Mouse (Mus musculus): ENCODE results near the gene Tldc2. TPM values are rescaled to one million over a fixed set of nuclear protein-coding genes. Genes with fewer than 3 reads are reported as not detected.

The Tldc2 gene
- polyA plus RNA-seq, 1 experiment from 2014 or later = not detected

DNA sequence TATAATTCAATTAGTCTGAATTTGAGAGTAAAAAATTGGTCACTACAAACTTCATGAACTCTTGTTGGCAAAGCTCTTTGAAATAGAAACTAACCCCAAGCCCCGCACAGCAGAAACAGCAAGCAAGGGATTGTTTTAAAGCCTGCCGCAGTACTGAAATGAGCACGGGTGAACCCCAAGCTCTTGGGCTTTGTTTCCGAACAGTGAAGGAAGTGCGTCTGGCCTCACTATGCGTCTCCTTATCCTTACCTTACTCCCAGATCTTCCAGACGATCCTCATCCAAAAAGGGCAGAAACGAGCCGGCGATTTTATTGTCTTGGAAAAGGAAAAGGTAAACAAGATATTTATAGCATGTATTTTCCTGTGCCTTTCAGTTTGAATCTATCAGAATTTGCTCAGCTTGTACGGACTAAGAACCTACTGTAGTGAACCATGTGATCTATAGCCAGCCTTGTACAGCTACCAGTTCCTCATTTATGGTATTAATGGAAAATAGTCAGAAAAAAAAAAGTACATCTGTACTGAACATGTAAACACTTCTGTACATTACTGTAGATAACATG is 42.8 kb downstream of the Tldc2 start:
- Histone ChIP-seq H3K27me3 (ENCODE audit: control insufficient read depth, insufficient read depth, low read length) (no peaks in the 10 kb centered on the region), H3K4me2 (ENCODE audit: low read depth, low read length, severe bottlenecking) (no peak overlapping the region), H3K36me3 (ENCODE audit: control insufficient read depth, insufficient read depth, low read length) (no peaks in the 10 kb centered on the region), H3K4me1 (replicated peaks; ENCODE audit: control insufficient read depth, insufficient read depth, low read length) (no peaks in the 10 kb centered on the region), H3K4me3 (ENCODE audit: low read depth, low read length) (no peak overlapping the region), H3K9ac (ENCODE audit: low read length) (no peak overlapping the region), H3K27ac (ENCODE audit: low read depth, low read length) (no peak overlapping the region), H3K9me3 (ENCODE audit: control insufficient read depth, low read length) (no peaks in the 10 kb centered on the region)
- no peak for DNase-seq (ENCODE audit: low spot score)
- ATAC-seq (replicated peaks; ENCODE audit: low FRiP score) = no peak
- WGBS = 85% methylated on average over 11 of the region's 11 CpGs

DNA sequence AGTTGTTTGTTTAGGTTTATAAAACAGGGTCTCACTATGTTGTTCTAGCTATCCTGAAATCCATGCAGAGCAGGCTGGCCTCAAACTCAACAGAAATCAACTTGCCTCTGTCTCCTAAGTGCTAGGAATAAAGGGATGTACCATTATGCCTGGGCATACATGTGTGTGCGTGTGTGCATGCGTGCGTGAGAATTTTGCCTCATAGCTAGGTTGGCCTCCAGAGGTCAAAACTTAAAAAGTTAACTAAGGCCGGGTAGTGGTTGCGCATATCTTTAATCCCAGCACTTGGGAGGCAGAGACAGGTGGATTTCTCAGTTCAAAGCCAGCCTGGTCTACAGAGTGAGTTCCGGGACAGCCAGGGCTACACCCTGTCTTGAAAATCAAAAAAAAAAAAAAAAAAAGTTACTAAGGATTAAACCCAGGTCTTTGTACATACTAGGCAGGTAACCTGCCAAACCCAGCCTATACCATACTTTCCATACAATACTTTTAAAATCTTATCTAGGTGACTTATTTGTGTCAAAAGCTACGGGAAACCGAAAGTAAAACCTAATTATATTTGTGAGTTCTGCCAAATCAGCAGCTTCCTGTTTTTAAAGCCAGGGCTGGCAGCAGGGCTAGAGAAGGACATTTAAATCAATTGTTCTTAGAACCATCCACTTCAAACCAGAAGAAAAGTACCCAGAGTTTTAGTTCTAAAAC is 44.1 kb downstream of the Tldc2 start:
- H3K27me3 ChIP-seq (ENCODE audit: control insufficient read depth, insufficient read depth, low read length) = no peaks in the 10 kb centered on the region
- no peak overlapping the region for H3K9ac ChIP-seq (ENCODE audit: low read length)
- no peak overlapping the region for H3K27ac ChIP-seq (ENCODE audit: low read depth, low read length)
- H3K4me3 ChIP-seq (ENCODE audit: low read depth, low read length) = no peak overlapping the region
- no peaks in the 10 kb centered on the region for H3K9me3 ChIP-seq (ENCODE audit: control insufficient read depth, low read length)
- DNase-seq (ENCODE audit: low spot score) (no peak), ATAC-seq (replicated peaks; ENCODE audit: low FRiP score) (no peak)
- H3K4me2 ChIP-seq (ENCODE audit: low read depth, low read length, severe bottlenecking) = no peak overlapping the region
- H3K36me3 ChIP-seq (ENCODE audit: control insufficient read depth, insufficient read depth, low read length) = no peaks in the 10 kb centered on the region
- H3K4me1 ChIP-seq (replicated peaks; ENCODE audit: control insufficient read depth, insufficient read depth, low read length) = peaks cover 2% of the 10 kb centered on the region; the same call in 1 of the 2 replicates
- WGBS = 92% methylated on average over 8 of the region's 8 CpGs

DNA sequence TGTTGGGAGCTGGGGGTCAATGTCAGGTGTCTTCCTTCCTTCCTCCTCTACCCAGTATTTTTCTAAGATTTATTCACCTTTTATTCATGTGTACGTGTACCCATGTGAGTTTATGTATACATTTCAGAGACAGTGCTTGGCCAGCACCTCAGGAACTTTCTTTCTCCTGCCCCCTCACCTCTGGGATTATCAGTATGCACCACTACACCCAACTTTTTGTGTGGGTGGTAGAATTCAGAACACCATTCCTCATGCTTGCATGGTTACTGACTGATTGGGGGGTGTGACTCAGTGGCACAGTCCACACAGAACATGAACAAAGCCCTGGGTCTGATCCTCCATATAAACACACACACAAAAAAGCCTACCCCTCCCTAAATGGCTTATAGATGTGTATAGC is 45.2 kb downstream of the Tldc2 start:
- ATAC-seq (replicated peaks; ENCODE audit: low FRiP score) (no peak), DNase-seq (ENCODE audit: low spot score) (no peak)
- H3K9me3 ChIP-seq (ENCODE audit: control insufficient read depth, low read length) = no peaks in the 10 kb centered on the region
- no peaks in the 10 kb centered on the region for H3K27me3 ChIP-seq (ENCODE audit: control insufficient read depth, insufficient read depth, low read length)
- H3K27ac ChIP-seq (ENCODE audit: low read depth, low read length) = no peak overlapping the region
- H3K4me1 ChIP-seq (replicated peaks; ENCODE audit: control insufficient read depth, insufficient read depth, low read length) = peaks cover 2% of the 10 kb centered on the region; the same call in 1 of the 2 replicates
- no peak overlapping the region for H3K9ac ChIP-seq (ENCODE audit: low read length)
- H3K4me2 ChIP-seq (ENCODE audit: low read depth, low read length, severe bottlenecking) = no peak overlapping the region
- 90% methylated on average over 1 of the region's 1 CpGs for WGBS
- H3K4me3 ChIP-seq (ENCODE audit: low read depth, low read length) = no peak overlapping the region
- H3K36me3 ChIP-seq (ENCODE audit: control insufficient read depth, insufficient read depth, low read length) = no peaks in the 10 kb centered on the region

GRCm38 (mm10) chr2:157132686-157133540 is 46.1 kb downstream of the Tldc2 start:
- H3K9me3 ChIP-seq (ENCODE audit: control insufficient read depth, low read length) = no peaks in the 10 kb centered on the region
- no peak overlapping the region for H3K4me2 ChIP-seq (ENCODE audit: low read depth, low read length, severe bottlenecking)
- no peak overlapping the region for H3K27ac ChIP-seq (ENCODE audit: low read depth, low read length)
- WGBS = 84% methylated on average over 3 of the region's 3 CpGs
- no peak overlapping the region for H3K4me3 ChIP-seq (ENCODE audit: low read depth, low read length)
- no peaks in the 10 kb centered on the region for H3K27me3 ChIP-seq (ENCODE audit: control insufficient read depth, insufficient read depth, low read length)
- DNase-seq (ENCODE audit: low spot score) = no peak
- no peak for ATAC-seq (replicated peaks; ENCODE audit: low FRiP score)
- no peaks in the 10 kb centered on the region for H3K36me3 ChIP-seq (ENCODE audit: control insufficient read depth, insufficient read depth, low read length)
- H3K9ac ChIP-seq (ENCODE audit: low read length) = no peak overlapping the region
- H3K4me1 ChIP-seq (replicated peaks; ENCODE audit: control insufficient read depth, insufficient read depth, low read length) = peaks cover 2% of the 10 kb centered on the region; the same call in 1 of the 2 replicates

DNA sequence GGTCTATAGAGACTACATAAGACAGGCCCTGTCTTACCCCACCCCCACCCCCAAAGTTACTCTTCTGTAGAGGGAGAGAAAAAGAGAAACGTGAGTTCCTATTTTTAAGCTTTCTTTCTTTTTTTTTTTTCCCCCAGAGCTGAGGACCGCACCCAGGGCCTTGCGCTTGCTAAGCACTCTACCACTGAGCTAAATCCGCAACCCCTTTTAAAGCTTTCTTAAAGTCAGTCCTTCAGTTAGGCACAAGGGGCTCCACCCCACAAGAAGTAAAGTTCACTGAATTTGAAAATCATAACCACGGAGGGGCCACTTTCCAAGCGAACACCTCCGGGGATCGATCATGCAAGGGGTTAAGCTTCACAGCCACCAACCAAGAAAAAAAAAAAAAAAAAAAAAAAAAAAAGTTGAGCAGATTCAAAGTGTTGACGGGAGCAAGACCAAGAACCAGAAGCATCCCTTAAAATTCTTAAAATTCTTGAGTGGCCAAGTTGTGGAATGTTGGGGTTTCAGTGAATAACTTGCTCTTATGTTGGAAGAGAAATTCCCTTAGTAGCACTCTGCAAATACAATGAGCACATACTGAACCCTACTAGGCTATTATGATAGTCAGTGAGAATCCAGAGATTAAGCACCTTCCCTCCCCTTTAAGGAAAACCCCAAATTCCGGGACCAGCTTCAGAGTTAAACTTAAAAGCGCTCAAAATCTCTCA is 47.1 kb downstream of the Tldc2 start:
- Histone ChIP-seq H3K9me3 (ENCODE audit: control insufficient read depth, low read length) (no peaks in the 10 kb centered on the region), H3K9ac (ENCODE audit: low read length) (peak overlapping the region; percentile 75), H3K4me1 (replicated peaks; ENCODE audit: control insufficient read depth, insufficient read depth, low read length) (peaks cover 2% of the 10 kb centered on the region; the same call in 1 of the 2 replicates), H3K36me3 (ENCODE audit: control insufficient read depth, insufficient read depth, low read length) (no peaks in the 10 kb centered on the region), H3K4me3 (ENCODE audit: low read depth, low read length) (peak overlapping the region; percentile 71), H3K4me2 (ENCODE audit: low read depth, low read length, severe bottlenecking) (peak overlapping the region; percentile 87), H3K27me3 (ENCODE audit: control insufficient read depth, insufficient read depth, low read length) (no peaks in the 10 kb centered on the region), H3K27ac (ENCODE audit: low read depth, low read length) (no peak overlapping the region)
- DNase-seq (ENCODE audit: low spot score) (no peak), ATAC-seq (replicated peaks; ENCODE audit: low FRiP score) (no peak)
- WGBS = 16% methylated on average over 11 of the region's 11 CpGs

- Histone ChIP-seq H3K36me3 (ENCODE audit: control insufficient read depth, insufficient read depth, low read length) (no peaks in the 10 kb centered on the region), H3K9me3 (ENCODE audit: control insufficient read depth, low read length) (no peaks in the 10 kb centered on the region), H3K9ac (ENCODE audit: low read length) (peak overlapping the region; percentile 75), H3K27me3 (ENCODE audit: control insufficient read depth, insufficient read depth, low read length) (no peaks in the 10 kb centered on the region), H3K4me3 (ENCODE audit: low read depth, low read length) (peak overlapping the region; percentile 71), H3K4me2 (ENCODE audit: low read depth, low read length, severe bottlenecking) (peak overlapping the region; percentile 87), H3K4me1 (replicated peaks; ENCODE audit: control insufficient read depth, insufficient read depth, low read length) (peaks cover 2% of the 10 kb centered on the region; the same call in 1 of the 2 replicates), H3K27ac (ENCODE audit: low read depth, low read length) (0 out of 2 replicates have a peak overlapping the region, but pooled peaks have one; percentile 25)
- peak; percentile 71 for DNase-seq (ENCODE audit: low spot score)
- peak; percentile 76 for ATAC-seq (replicated peaks; ENCODE audit: low FRiP score)
- WGBS = 0% methylated on average over 25 of the region's 25 CpGs
Measured at GRCm38 (mm10) chr2:157134479-157134931, 47.6 kb downstream of the Tldc2 start.

DNA sequence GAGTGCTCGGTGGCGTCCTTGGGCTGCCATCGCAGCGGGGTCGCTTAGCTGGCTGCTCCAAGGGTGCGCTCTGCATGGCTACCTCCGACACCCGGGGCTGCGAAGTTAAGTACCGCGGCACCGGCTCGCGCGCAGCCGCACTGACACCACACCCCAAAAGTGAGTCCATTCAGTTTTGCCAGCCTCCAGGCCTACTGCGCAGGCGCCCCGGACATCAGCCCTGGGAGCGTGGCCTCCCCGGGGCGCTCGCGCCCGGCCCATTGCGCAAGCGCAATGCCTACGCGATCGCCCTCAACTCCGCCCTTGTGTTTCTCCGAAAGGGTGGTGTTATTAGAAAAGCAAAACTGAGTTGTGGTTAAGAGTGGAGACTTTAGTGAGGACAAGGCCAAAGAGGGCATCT is 48.2 kb downstream of the Tldc2 start, which contains the start of gene Samhd1:
Gene Samhd1, minus strand, starts transcription at position 252 of the 400 bp plus-strand sequence.
- ATAC-seq (replicated peaks; ENCODE audit: low FRiP score) = peak; percentile 91
- peak within 1 kb of the TSS; percentile 53; the same call in 1 of the 2 replicates for H3K27ac ChIP-seq (ENCODE audit: low read depth, low read length)
- WGBS = 0% methylated on average over 32 of the region's 32 CpGs

More for the DNA sequence above, 48.2 kb downstream of the Tldc2 start, which contains the start of gene Samhd1:
- Histone ChIP-seq H3K9me3 (ENCODE audit: control insufficient read depth, low read length) (no peaks in the 10 kb centered on the region), H3K9ac (ENCODE audit: low read length) (peak within 1 kb of the TSS; percentile 75), H3K4me2 (ENCODE audit: low read depth, low read length, severe bottlenecking) (peak within 1 kb of the TSS; percentile 87), H3K4me3 (ENCODE audit: low read depth, low read length) (peak within 1 kb of the TSS; percentile 71), H3K27me3 (ENCODE audit: control insufficient read depth, insufficient read depth, low read length) (no peaks in the 10 kb centered on the region), H3K36me3 (ENCODE audit: control insufficient read depth, insufficient read depth, low read length) (no peaks in the 10 kb centered on the region), H3K4me1 (replicated peaks; ENCODE audit: control insufficient read depth, insufficient read depth, low read length) (peaks cover 2% of the 10 kb centered on the region; the same call in 1 of the 2 replicates)
- DNase-seq (ENCODE audit: low spot score) = peak; percentile 95
